Mouse (Mus musculus) limb, embryonic 13.5 days (tissue): ENCODE data around the gene Mpv17l. TPM values are rescaled to one million over a fixed set of nuclear protein-coding genes. Genes with fewer than 3 reads are reported as not detected.
A peak's percentile ranks its signal among the peaks of the same experiment; 100 is the strongest.
"Not testable (repeated sequence)": the region's sequence is repeated elsewhere in the genome, so short reads cannot be mapped to it uniquely, and the experiment has no call there.

Experiments
- ATAC-seq: fragments of 200-750 bp; cut with Nextera tagmentation; 2 replicates; pipeline ENCODE4 v1.8.0; 2017; ENCODE audit warnings: low read depth, moderate number of reproducible peaks, moderate TSS enrichment; ENCODE audit not compliant: low FRiP score
- H3K27ac ChIP-seq: fragments of 300-500 bp; sonication (generic); 2 replicates; pipeline ENCODE4 v1.5.1; 2015; ENCODE audit warnings: inconsistent platforms, mild to moderate bottlenecking, moderate library complexity
- H3K27me3 ChIP-seq: fragments of 300-500 bp; sonication (generic); 2 replicates; pipeline ENCODE4 v1.6.1; 2015; ENCODE audit warnings: mild to moderate bottlenecking, inconsistent platforms
- H3K36me3 ChIP-seq: fragments of 300-500 bp; sonication (generic); 2 replicates; pipeline ENCODE4 v1.6.1; 2015; ENCODE audit warnings: inconsistent platforms, mild to moderate bottlenecking, moderate library complexity
- H3K4me1 ChIP-seq: fragments of 300-500 bp; sonication (generic); 2 replicates; pipeline ENCODE4 v1.6.1; 2015; ENCODE audit warnings: inconsistent platforms
- H3K4me2 ChIP-seq: fragments of 300-500 bp; sonication (generic); replicated peaks from 2 replicates; pipeline ENCODE4 v1.6.1; 2015; ENCODE audit warnings: inconsistent platforms, mild to moderate bottlenecking, moderate library complexity
- H3K4me3 ChIP-seq: fragments of 300-500 bp; sonication (generic); 2 replicates; pipeline ENCODE4 v1.5.1; 2015; ENCODE audit warnings: moderate library complexity, mild to moderate bottlenecking, inconsistent platforms
- H3K9ac ChIP-seq: fragments of 300-500 bp; sonication (generic); 2 replicates; pipeline ENCODE4 v1.6.1; 2015; ENCODE audit warnings: mild to moderate bottlenecking, inconsistent platforms
- H3K9me3 ChIP-seq: fragments of 300-500 bp; sonication (generic); 2 replicates; pipeline ENCODE4 v1.6.1; 2016; ENCODE audit warnings: inconsistent platforms
- WGBS: fragments of 180-500 bp; shearing (Covaris S2); methylation state at CpG from one replicate; pipeline ENCODE4 v1.1.7; 2015; 5-methylcytosine and 5-hydroxymethylcytosine counted together
- polyA plus RNA-seq: library from polyadenylated mRNA; unstranded; fragments of >200 nt; fragmentation: Nextera tagmentation; extraction: Ambion mirVana; gene quantifications from 2 replicates; pipeline ENCODE4 v1.2.1, GENCODE M21; 2015

Mpv17l gene
- polyA plus RNA-seq, 1 experiment from 2014 or later = 3.4 TPM

GRCm38 (mm10) chr16:13896357-13896756 lies 6.6 kb upstream of the Mpv17l start:
- H3K4me1 ChIP-seq = peaks cover 16% of the 10 kb centered on the region
- no peaks in the 10 kb centered on the region for H3K36me3 ChIP-seq
- H3K9me3 ChIP-seq = no peaks in the 10 kb centered on the region
- no peak for ATAC-seq
- no peak overlapping the region for H3K9ac ChIP-seq
- H3K27me3 ChIP-seq = no peaks in the 10 kb centered on the region
- WGBS = 85% methylated on average over 3 of the region's 3 CpGs
- no peak overlapping the region for H3K4me2 ChIP-seq
- H3K4me3 ChIP-seq = no peak overlapping the region
- H3K27ac ChIP-seq = no peak overlapping the region

- no peak overlapping the region for H3K9ac ChIP-seq
- no peaks in the 10 kb centered on the region for H3K36me3 ChIP-seq
- no peak overlapping the region for H3K4me2 ChIP-seq
- H3K9me3 ChIP-seq = no peaks in the 10 kb centered on the region
- peaks cover 27% of the 10 kb centered on the region for H3K4me1 ChIP-seq
- H3K4me3 ChIP-seq = no peak overlapping the region
- no peak overlapping the region for H3K27ac ChIP-seq
- WGBS = 42% methylated on average over 2 of the region's 2 CpGs
- ATAC-seq = no peak
- H3K27me3 ChIP-seq = no peaks in the 10 kb centered on the region
Observed at GRCm38 (mm10) chr16:13898981-13899380, 4.0 kb upstream of the Mpv17l start.

- peak overlapping the region; percentile 92 for H3K4me3 ChIP-seq
- peaks cover 17% of the 10 kb centered on the region for H3K4me1 ChIP-seq
- no peaks in the 10 kb centered on the region for H3K36me3 ChIP-seq
- H3K27ac ChIP-seq = peak overlapping the region; percentile 88
- peak overlapping the region; percentile 97 for H3K9ac ChIP-seq
- ATAC-seq = no peak; the same call in 1 of the 2 replicates
- H3K27me3 ChIP-seq = no peaks in the 10 kb centered on the region
- no peaks in the 10 kb centered on the region for H3K9me3 ChIP-seq
- H3K4me2 ChIP-seq = peak overlapping the region; percentile 68
- under 1% methylated on average over 30 of the region's 30 CpGs for WGBS
Observed at GRCm38 (mm10) chr16:13902397-13902831, 547 bp upstream of the Mpv17l start.

- ATAC-seq = peak; percentile 81
- Histone ChIP-seq H3K27ac (peak overlapping the region; percentile 83), H3K9me3 (no peaks in the 10 kb centered on the region), H3K27me3 (no peaks in the 10 kb centered on the region), H3K4me2 (peak overlapping the region; percentile 68), H3K9ac (peak overlapping the region; percentile 97), H3K4me1 (peaks cover 17% of the 10 kb centered on the region), H3K4me3 (peak overlapping the region; percentile 92), H3K36me3 (no peaks in the 10 kb centered on the region)
- WGBS = 4% methylated on average over 8 of the region's 8 CpGs
Observed at GRCm38 (mm10) chr16:13903488-13903887, 527 bp downstream of the Mpv17l start.

- WGBS = 73% methylated on average over 3 of the region's 3 CpGs
- H3K9me3 ChIP-seq = no peaks in the 10 kb centered on the region
- H3K4me1 ChIP-seq = 0 out of 2 replicates have a peak, but pooled peaks cover 4% of the 10 kb centered on the region
- H3K27ac ChIP-seq = no peak overlapping the region
- no peak overlapping the region for H3K9ac ChIP-seq
- H3K27me3 ChIP-seq = no peaks in the 10 kb centered on the region
- no peak for ATAC-seq
- no peak overlapping the region for H3K4me3 ChIP-seq
- no peak overlapping the region for H3K4me2 ChIP-seq
- no peaks in the 10 kb centered on the region for H3K36me3 ChIP-seq
Observed at GRCm38 (mm10) chr16:13907297-13907696, 4.3 kb downstream of the Mpv17l start.

- no peak overlapping the region for H3K9ac ChIP-seq
- no peaks in the 10 kb centered on the region for H3K27me3 ChIP-seq
- peaks cover 7% of the 10 kb centered on the region for H3K36me3 ChIP-seq
- H3K27ac ChIP-seq = no peak overlapping the region
- H3K4me3 ChIP-seq = no peak overlapping the region
- peaks cover 13% of the 10 kb centered on the region; the same call in 1 of the 2 replicates for H3K9me3 ChIP-seq
- WGBS = 89% methylated on average over 5 of the region's 5 CpGs
- H3K4me2 ChIP-seq = no peak overlapping the region
- H3K4me1 ChIP-seq = no peaks in the 10 kb centered on the region
- ATAC-seq = no peak
Observed at GRCm38 (mm10) chr16:13920093-13920492, 17.1 kb downstream of the Mpv17l start.

- 87% methylated on average over 6 of the region's 6 CpGs for WGBS
- no peak overlapping the region for H3K4me3 ChIP-seq
- H3K27ac ChIP-seq = no peak overlapping the region
- no peak overlapping the region for H3K4me2 ChIP-seq
- H3K9ac ChIP-seq = no peak overlapping the region
- peaks cover 6% of the 10 kb centered on the region; the same call in 1 of the 2 replicates for H3K36me3 ChIP-seq
- ATAC-seq = no peak
- peaks cover 13% of the 10 kb centered on the region; the same call in 1 of the 2 replicates for H3K9me3 ChIP-seq
- no peaks in the 10 kb centered on the region for H3K4me1 ChIP-seq
- H3K27me3 ChIP-seq = no peaks in the 10 kb centered on the region
Observed at GRCm38 (mm10) chr16:13921063-13921462, 18.1 kb downstream of the Mpv17l start.

- Histone ChIP-seq H3K27me3 (no peaks in the 10 kb centered on the region), H3K27ac (no peak overlapping the region), H3K36me3 (peaks cover 6% of the 10 kb centered on the region; the same call in 1 of the 2 replicates), H3K9me3 (peaks cover 13% of the 10 kb centered on the region; the same call in 1 of the 2 replicates), H3K9ac (no peak overlapping the region), H3K4me1 (no peaks in the 10 kb centered on the region), H3K4me3 (no peak overlapping the region), H3K4me2 (no peak overlapping the region)
- no peak for ATAC-seq
- 94% methylated on average over 7 of the region's 7 CpGs for WGBS
Observed at GRCm38 (mm10) chr16:13921781-13922180, 18.8 kb downstream of the Mpv17l start.

GRCm38 (mm10) chr16:13922499-13922898 lies 19.5 kb downstream of the Mpv17l start:
- H3K27ac ChIP-seq, H3K36me3 ChIP-seq, H3K27me3 ChIP-seq, H3K9ac ChIP-seq, H3K4me1 ChIP-seq, H3K4me2 ChIP-seq, H3K4me3 ChIP-seq, ATAC-seq: not testable (repeated sequence)
- 87% methylated on average over 3 of the region's 3 CpGs for WGBS
- peaks cover 10% of the 10 kb centered on the region; the same call in 1 of the 2 replicates for H3K9me3 ChIP-seq

- H3K36me3 ChIP-seq, H3K4me2 ChIP-seq, H3K4me1 ChIP-seq, H3K9ac ChIP-seq, H3K27me3 ChIP-seq, ATAC-seq, H3K4me3 ChIP-seq, H3K9me3 ChIP-seq, H3K27ac ChIP-seq: not testable (repeated sequence)
- 93% methylated on average over 5 of the region's 5 CpGs for WGBS
Observed at GRCm38 (mm10) chr16:13922966-13923365, 20.0 kb downstream of the Mpv17l start.

- H3K27me3 ChIP-seq = no peaks in the 10 kb centered on the region
- no peak overlapping the region for H3K4me2 ChIP-seq
- ATAC-seq = no peak
- H3K4me1 ChIP-seq = no peaks in the 10 kb centered on the region
- no peaks in the 10 kb centered on the region for H3K9me3 ChIP-seq
- no peaks in the 10 kb centered on the region for H3K36me3 ChIP-seq
- H3K27ac ChIP-seq = no peak overlapping the region
- H3K4me3 ChIP-seq = no peak overlapping the region
- 90% methylated on average over 4 of the region's 4 CpGs for WGBS
- H3K9ac ChIP-seq = no peak overlapping the region
Observed at GRCm38 (mm10) chr16:13927456-13928075, 24.6 kb downstream of the Mpv17l start.

- Histone ChIP-seq H3K27me3 (peaks cover 19% of the 10 kb centered on the region), H3K4me1 (no peaks in the 10 kb centered on the region), H3K27ac (no peak overlapping the region), H3K9ac (peak overlapping the region; percentile 73), H3K4me2 (peak overlapping the region; percentile 98), H3K36me3 (no peaks in the 10 kb centered on the region), H3K9me3 (no peaks in the 10 kb centered on the region), H3K4me3 (peak overlapping the region; percentile 55)
- ATAC-seq = peak; percentile 90
- WGBS = 5% methylated on average over 28 of the region's 28 CpGs
Observed at GRCm38 (mm10) chr16:13940139-13940846, 37.3 kb downstream of the Mpv17l start.
